Mouse (Mus musculus) kidney, embryonic 15.5 days (tissue): ENCODE measurements around the gene C2cd6. TPM values are rescaled to one million over a fixed set of nuclear protein-coding genes. Genes with fewer than 3 reads are reported as not detected.
A peak's percentile ranks its signal among the peaks of the same experiment; 100 is the strongest.

ENCODE experiments used
- ATAC-seq: fragments of 200-750 bp; cut with Nextera tagmentation; replicated peaks from 2 replicates; pipeline ENCODE4 v1.8.0; 2017; ENCODE audit warnings: moderate TSS enrichment; ENCODE audit not compliant: low FRiP score
- H3K27ac ChIP-seq: fragments of 300-500 bp; sonication (generic); 2 replicates; pipeline ENCODE4 v1.5.1; 2015; ENCODE audit warnings: mild to moderate bottlenecking, inconsistent platforms
- H3K27me3 ChIP-seq: fragments of 300-500 bp; sonication (generic); 2 replicates; pipeline ENCODE4 v1.6.1; 2015; ENCODE audit warnings: inconsistent platforms
- H3K36me3 ChIP-seq: fragments of 300-500 bp; sonication (generic); 2 replicates; pipeline ENCODE4 v1.6.1; 2015; ENCODE audit warnings: inconsistent platforms
- H3K4me1 ChIP-seq: fragments of 300-500 bp; sonication (generic); 2 replicates; pipeline ENCODE4 v1.6.1; 2015; ENCODE audit warnings: inconsistent platforms
- H3K4me2 ChIP-seq: fragments of 300-500 bp; sonication (generic); 2 replicates; pipeline ENCODE4 v1.6.1; 2015; ENCODE audit warnings: moderate library complexity, mild to moderate bottlenecking, inconsistent platforms
- H3K4me3 ChIP-seq: fragments of 300-500 bp; sonication (generic); replicated peaks from 2 replicates; pipeline ENCODE4 v1.5.1; 2015; ENCODE audit warnings: mild to moderate bottlenecking, inconsistent platforms
- H3K9ac ChIP-seq: fragments of 300-500 bp; sonication (generic); 2 replicates; pipeline ENCODE4 v1.6.1; 2015; ENCODE audit warnings: mild to moderate bottlenecking, inconsistent platforms
- H3K9me3 ChIP-seq: fragments of 300-500 bp; sonication (generic); replicated peaks from 2 replicates; pipeline ENCODE4 v1.6.1; 2016; ENCODE audit warnings: inconsistent platforms
- WGBS: fragments of 180-500 bp; shearing (Covaris S2); methylation state at CpG from one replicate; pipeline ENCODE4 v1.1.7; 2015; ENCODE audit warnings: mixed read lengths; 5-methylcytosine and 5-hydroxymethylcytosine counted together
- polyA plus RNA-seq: library from polyadenylated mRNA; unstranded; fragments of >200 nt; fragmentation: Nextera tagmentation; extraction: Ambion mirVana; gene quantifications from 2 replicates; pipeline ENCODE4 v1.2.1, GENCODE M21; 2015

C2cd6 gene
- not detected in 2 replicates for polyA plus RNA-seq

- no peak within 1 kb of the TSS for H3K9ac ChIP-seq
- no peak within 1 kb of the TSS for H3K27ac ChIP-seq
- H3K36me3 ChIP-seq: 0 out of 2 replicates have a peak, but pooled peaks cover 5% of the 10 kb centered on the region
- ATAC-seq: no peak
- no peaks in the 10 kb centered on the region for H3K9me3 ChIP-seq
- H3K4me2 ChIP-seq: no peak within 1 kb of the TSS
- 91% methylated on average over 19 of the region's 19 CpGs for WGBS
- no peak within 1 kb of the TSS for H3K4me3 ChIP-seq
- H3K27me3 ChIP-seq: no peaks in the 10 kb centered on the region
- no peaks in the 10 kb centered on the region for H3K4me1 ChIP-seq
Measured at GRCm38 (mm10) chr1:59094705-59095104, at the start of gene C2cd6. Gene C2cd6 (minus strand): TSS chr1:59094900.

GRCm38 (mm10) chr1:59142809-59143208 lies 48.1 kb upstream of the C2cd6 start:
- Histone ChIP-seq H3K9me3 (no peaks in the 10 kb centered on the region), H3K4me2 (no peak overlapping the region), H3K4me1 (no peaks in the 10 kb centered on the region), H3K4me3 (no peak overlapping the region), H3K9ac (no peak overlapping the region), H3K27ac (no peak overlapping the region), H3K36me3 (no peaks in the 10 kb centered on the region), H3K27me3 (no peaks in the 10 kb centered on the region)
- no peak for ATAC-seq

- Histone ChIP-seq H3K27ac (no peak overlapping the region), H3K9me3 (no peaks in the 10 kb centered on the region), H3K4me1 (no peaks in the 10 kb centered on the region), H3K36me3 (no peaks in the 10 kb centered on the region), H3K27me3 (no peaks in the 10 kb centered on the region), H3K9ac (no peak overlapping the region), H3K4me3 (no peak overlapping the region), H3K4me2 (no peak overlapping the region)
- 71% methylated on average over 5 of the region's 5 CpGs for WGBS
- ATAC-seq: no peak
Measured at GRCm38 (mm10) chr1:59134419-59134818, 39.7 kb upstream of the C2cd6 start.

GRCm38 (mm10) chr1:59128879-59129278 lies 34.2 kb upstream of the C2cd6 start:
- 48% methylated on average over 7 of the region's 7 CpGs for WGBS
- no peak for ATAC-seq
- H3K27me3 ChIP-seq: no peaks in the 10 kb centered on the region
- no peak overlapping the region for H3K27ac ChIP-seq
- H3K9ac ChIP-seq: no peak overlapping the region
- no peaks in the 10 kb centered on the region for H3K9me3 ChIP-seq
- H3K4me1 ChIP-seq: no peaks in the 10 kb centered on the region
- no peak overlapping the region for H3K4me2 ChIP-seq
- no peak overlapping the region for H3K4me3 ChIP-seq
- H3K36me3 ChIP-seq: no peaks in the 10 kb centered on the region

- no peaks in the 10 kb centered on the region for H3K9me3 ChIP-seq
- H3K4me3 ChIP-seq: no peak overlapping the region
- peaks cover 1% of the 10 kb centered on the region for H3K4me1 ChIP-seq
- ATAC-seq: no peak
- 80% methylated on average over 5 of the region's 5 CpGs for WGBS
- H3K9ac ChIP-seq: no peak overlapping the region
- H3K27me3 ChIP-seq: no peaks in the 10 kb centered on the region
- H3K36me3 ChIP-seq: no peaks in the 10 kb centered on the region
- no peak overlapping the region for H3K4me2 ChIP-seq
- no peak overlapping the region for H3K27ac ChIP-seq
Measured at GRCm38 (mm10) chr1:59125558-59125957, 30.9 kb upstream of the C2cd6 start.

- no peaks in the 10 kb centered on the region for H3K9me3 ChIP-seq
- no peaks in the 10 kb centered on the region for H3K27me3 ChIP-seq
- H3K4me3 ChIP-seq: peak within 1 kb of the TSS; percentile 76
- peak within 1 kb of the TSS; percentile 91 for H3K27ac ChIP-seq
- ATAC-seq: peak; percentile 99
- peaks cover 13% of the 10 kb centered on the region for H3K4me1 ChIP-seq
- WGBS: under 1% methylated on average over 74 of the region's 74 CpGs
- H3K4me2 ChIP-seq: peak within 1 kb of the TSS; percentile 91
- H3K36me3 ChIP-seq: peaks cover 9% of the 10 kb centered on the region
- peak within 1 kb of the TSS; percentile 77 for H3K9ac ChIP-seq
Measured at GRCm38 (mm10) chr1:59119720-59120457, 25.2 kb upstream of the C2cd6 start, which contains the start of gene Tmem237. Gene Tmem237 (minus strand): TSS chr1:59120408.

GRCm38 (mm10) chr1:59110524-59110923 lies 15.8 kb upstream of the C2cd6 start:
- Histone ChIP-seq H3K9ac (no peak overlapping the region), H3K27ac (no peak overlapping the region), H3K4me2 (no peak overlapping the region), H3K4me1 (no peaks in the 10 kb centered on the region), H3K36me3 (peaks cover 73% of the 10 kb centered on the region), H3K9me3 (no peaks in the 10 kb centered on the region), H3K4me3 (no peak overlapping the region), H3K27me3 (no peaks in the 10 kb centered on the region)
- no peak for ATAC-seq
- 81% methylated on average over 8 of the region's 8 CpGs for WGBS

GRCm38 (mm10) chr1:59102071-59102470 lies 7.4 kb upstream of the C2cd6 start:
- H3K4me1 ChIP-seq: no peaks in the 10 kb centered on the region
- H3K4me3 ChIP-seq: no peak overlapping the region
- peaks cover 41% of the 10 kb centered on the region for H3K36me3 ChIP-seq
- H3K4me2 ChIP-seq: no peak overlapping the region
- H3K9me3 ChIP-seq: no peaks in the 10 kb centered on the region
- H3K9ac ChIP-seq: no peak overlapping the region
- H3K27ac ChIP-seq: no peak overlapping the region
- H3K27me3 ChIP-seq: no peaks in the 10 kb centered on the region
- no peak for ATAC-seq
- 95% methylated on average over 6 of the region's 6 CpGs for WGBS

- WGBS: 95% methylated on average over 5 of the region's 5 CpGs
- H3K4me3 ChIP-seq: no peak overlapping the region
- no peak for ATAC-seq
Measured at GRCm38 (mm10) chr1:59101020-59101419, 6.3 kb upstream of the C2cd6 start.

GRCm38 (mm10) chr1:59070867-59071266 lies 23.8 kb downstream of the C2cd6 start:
- H3K27me3 ChIP-seq: no peaks in the 10 kb centered on the region
- no peaks in the 10 kb centered on the region for H3K36me3 ChIP-seq
- no peak overlapping the region for H3K27ac ChIP-seq
- no peaks in the 10 kb centered on the region for H3K4me1 ChIP-seq
- H3K9ac ChIP-seq: no peak overlapping the region
- WGBS: 35% methylated on average over 3 of the region's 3 CpGs
- no peak overlapping the region for H3K4me2 ChIP-seq
- H3K9me3 ChIP-seq: no peaks in the 10 kb centered on the region
- H3K4me3 ChIP-seq: no peak overlapping the region
- no peak for ATAC-seq

More at GRCm38 (mm10) chr1:59101020-59101419, 6.3 kb upstream of the C2cd6 start:
- H3K27me3 ChIP-seq: no peaks in the 10 kb centered on the region
- no peaks in the 10 kb centered on the region for H3K4me1 ChIP-seq
- H3K36me3 ChIP-seq: peaks cover 33% of the 10 kb centered on the region
- no peak overlapping the region for H3K4me2 ChIP-seq
- no peak overlapping the region for H3K27ac ChIP-seq
- H3K9me3 ChIP-seq: no peaks in the 10 kb centered on the region
- H3K9ac ChIP-seq: no peak overlapping the region

- no peak overlapping the region for H3K9ac ChIP-seq
- H3K4me3 ChIP-seq: no peak overlapping the region
- no peaks in the 10 kb centered on the region for H3K4me1 ChIP-seq
- no peak overlapping the region for H3K27ac ChIP-seq
- H3K4me2 ChIP-seq: no peak overlapping the region
- H3K36me3 ChIP-seq: no peaks in the 10 kb centered on the region
- H3K27me3 ChIP-seq: no peaks in the 10 kb centered on the region
- 5% methylated on average over 3 of the region's 3 CpGs for WGBS
- ATAC-seq: 0 out of 2 replicates have a peak, but pooled peaks have one; percentile 43
- H3K9me3 ChIP-seq: no peaks in the 10 kb centered on the region
Measured at GRCm38 (mm10) chr1:59067976-59068375, 26.7 kb downstream of the C2cd6 start.

GRCm38 (mm10) chr1:59063697-59064096 lies 31.0 kb downstream of the C2cd6 start:
- ATAC-seq: no peak
- no peaks in the 10 kb centered on the region for H3K27me3 ChIP-seq
- no peak overlapping the region for H3K27ac ChIP-seq
- no peaks in the 10 kb centered on the region for H3K4me1 ChIP-seq
- H3K4me2 ChIP-seq: no peak overlapping the region
- H3K36me3 ChIP-seq: no peaks in the 10 kb centered on the region
- H3K9me3 ChIP-seq: no peaks in the 10 kb centered on the region
- no peak overlapping the region for H3K4me3 ChIP-seq
- no peak overlapping the region for H3K9ac ChIP-seq
- WGBS: 60% methylated on average over 3 of the region's 3 CpGs

- no peak overlapping the region for H3K27ac ChIP-seq
Measured at GRCm38 (mm10) chr1:59056955-59057354, 37.7 kb downstream of the C2cd6 start.

More at GRCm38 (mm10) chr1:59056955-59057354, 37.7 kb downstream of the C2cd6 start:
- no peaks in the 10 kb centered on the region for H3K36me3 ChIP-seq
- H3K9ac ChIP-seq: no peak overlapping the region
- no peak overlapping the region for H3K4me3 ChIP-seq
- no peak overlapping the region for H3K4me2 ChIP-seq
- no peaks in the 10 kb centered on the region for H3K27me3 ChIP-seq
- 68% methylated on average over 2 of the region's 2 CpGs for WGBS
- H3K4me1 ChIP-seq: no peaks in the 10 kb centered on the region
- H3K9me3 ChIP-seq: no peaks in the 10 kb centered on the region
- ATAC-seq: no peak
